Mouse (Mus musculus): Measurements from ENCODE around the gene Vhl. TPM values are rescaled to one million over a fixed set of nuclear protein-coding genes. Genes with fewer than 3 reads are reported as not detected.

Vhl gene
- 24.3 TPM for polyA plus RNA-seq (2014; fragmentation: Illumina TruSeq; extraction: RNeasy Lipid Tissue Mini Kit (QIAGEN cat#74804); ENCODE audit: low read depth, low replicate concordance)

DNA sequence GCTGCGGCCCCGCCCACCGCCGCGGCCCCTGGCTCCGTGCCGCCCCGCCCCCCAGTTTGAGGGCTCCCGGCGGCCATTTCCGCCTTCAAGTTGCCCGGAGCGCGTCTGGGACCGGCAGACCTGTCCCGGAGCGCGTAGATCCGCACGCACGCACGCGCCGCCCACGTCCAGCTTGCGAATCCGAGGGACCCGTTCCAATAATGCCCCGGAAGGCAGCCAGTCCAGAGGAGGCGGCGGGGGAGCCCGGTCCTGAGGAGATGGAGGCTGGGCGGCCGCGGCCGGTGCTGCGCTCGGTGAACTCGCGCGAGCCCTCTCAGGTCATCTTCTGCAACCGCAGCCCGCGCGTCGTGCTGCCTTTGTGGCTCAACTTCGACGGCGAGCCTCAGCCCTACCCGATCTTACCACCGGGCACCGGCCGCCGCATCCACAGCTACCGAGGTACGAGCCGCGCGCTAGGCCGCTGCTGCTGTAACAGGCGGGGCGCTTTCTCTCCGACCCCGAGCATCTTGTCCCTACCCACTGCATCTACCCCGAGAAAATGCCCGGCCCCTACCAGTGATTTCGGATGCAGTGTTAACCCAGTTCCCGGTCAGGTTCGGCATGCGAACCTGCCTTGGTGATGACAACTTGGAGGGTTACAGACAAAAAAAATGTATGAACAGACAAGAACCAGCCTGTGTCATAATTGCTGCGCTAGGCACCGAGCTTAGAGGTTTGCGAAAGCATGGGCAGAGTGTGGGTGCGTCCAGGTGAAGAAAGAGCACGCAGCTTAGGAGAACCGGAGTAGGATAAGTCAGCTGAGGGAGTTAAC lies at the start of gene Vhl:
TSS of gene Vhl (plus strand) at position 19 of the 811 bp plus-strand sequence.

GRCm38 (mm10) chr6:113600543-113601139 lies 23.1 kb upstream of the Vhl start, which contains the start of gene Fancd2os:
TSS of gene Fancd2os (minus strand) at chr6:113600715.

GRCm38 (mm10) chr6:113604432-113605223 lies 19.1 kb upstream of the Vhl start, which contains the start of gene Brk1:
TSS of gene Brk1 (plus strand) at chr6:113604772.

GRCm38 (mm10) chr6:113638302-113639040 lies 14.7 kb downstream of the Vhl start, which contains the start of gene Irak2:
TSS of gene Irak2 (plus strand) at chr6:113638467.

Other genes starting within 250 kb of the Vhl start
- gene Tada3, start 246.1 kb upstream of the Vhl start, polyA plus RNA-seq (2014; fragmentation: Illumina TruSeq; extraction: RNeasy Lipid Tissue Mini Kit (QIAGEN cat#74804); ENCODE audit: low read depth, low replicate concordance): 2.2 TPM
- 110 TPM for gene Arpc4, start 245.8 kb upstream of the Vhl start, polyA plus RNA-seq (2014; fragmentation: Illumina TruSeq; extraction: RNeasy Lipid Tissue Mini Kit (QIAGEN cat#74804); ENCODE audit: low read depth, low replicate concordance)
- 3.0 TPM for gene Ttll3, start 234.7 kb upstream of the Vhl start, polyA plus RNA-seq (2014; fragmentation: Illumina TruSeq; extraction: RNeasy Lipid Tissue Mini Kit (QIAGEN cat#74804); ENCODE audit: low read depth, low replicate concordance)
- not detected for gene Rpusd3, start 204.6 kb upstream of the Vhl start, polyA plus RNA-seq (2014; fragmentation: Illumina TruSeq; extraction: RNeasy Lipid Tissue Mini Kit (QIAGEN cat#74804); ENCODE audit: low read depth, low replicate concordance)
- gene Cidec, start 188.2 kb upstream of the Vhl start, polyA plus RNA-seq (2014; fragmentation: Illumina TruSeq; extraction: RNeasy Lipid Tissue Mini Kit (QIAGEN cat#74804); ENCODE audit: low read depth, low replicate concordance): 0.69 TPM
- gene Jagn1, start 181.4 kb upstream of the Vhl start, polyA plus RNA-seq (2014; fragmentation: Illumina TruSeq; extraction: RNeasy Lipid Tissue Mini Kit (QIAGEN cat#74804); ENCODE audit: low read depth, low replicate concordance): 17.2 TPM
- 8.7 TPM for gene Il17re, start 165.5 kb upstream of the Vhl start, polyA plus RNA-seq (2014; fragmentation: Illumina TruSeq; extraction: RNeasy Lipid Tissue Mini Kit (QIAGEN cat#74804); ENCODE audit: low read depth, low replicate concordance)
- gene Il17rc, start 152.5 kb upstream of the Vhl start, polyA plus RNA-seq (2014; fragmentation: Illumina TruSeq; extraction: RNeasy Lipid Tissue Mini Kit (QIAGEN cat#74804); ENCODE audit: low read depth, low replicate concordance): 3.8 TPM
- gene Creld1, start 140.7 kb upstream of the Vhl start, polyA plus RNA-seq (2014; fragmentation: Illumina TruSeq; extraction: RNeasy Lipid Tissue Mini Kit (QIAGEN cat#74804); ENCODE audit: low read depth, low replicate concordance): 1.8 TPM
- gene Prrt3, start 122.0 kb upstream of the Vhl start, polyA plus RNA-seq (2014; fragmentation: Illumina TruSeq; extraction: RNeasy Lipid Tissue Mini Kit (QIAGEN cat#74804); ENCODE audit: low read depth, low replicate concordance): not detected
- gene Emc3, start 92.3 kb upstream of the Vhl start, polyA plus RNA-seq (2014; fragmentation: Illumina TruSeq; extraction: RNeasy Lipid Tissue Mini Kit (QIAGEN cat#74804); ENCODE audit: low read depth, low replicate concordance): 76.8 TPM
- gene Fancd2, start 92.3 kb upstream of the Vhl start, polyA plus RNA-seq (2014; fragmentation: Illumina TruSeq; extraction: RNeasy Lipid Tissue Mini Kit (QIAGEN cat#74804); ENCODE audit: low read depth, low replicate concordance): 2.5 TPM
- not detected for gene Fancd2os, start 23.2 kb upstream of the Vhl start, polyA plus RNA-seq (2014; fragmentation: Illumina TruSeq; extraction: RNeasy Lipid Tissue Mini Kit (QIAGEN cat#74804); ENCODE audit: low read depth, low replicate concordance)
- gene Brk1, start 19.2 kb upstream of the Vhl start, polyA plus RNA-seq (2014; fragmentation: Illumina TruSeq; extraction: RNeasy Lipid Tissue Mini Kit (QIAGEN cat#74804); ENCODE audit: low read depth, low replicate concordance): 49.6 TPM
- 13.8 TPM for gene Irak2, start 14.5 kb downstream of the Vhl start, polyA plus RNA-seq (2014; fragmentation: Illumina TruSeq; extraction: RNeasy Lipid Tissue Mini Kit (QIAGEN cat#74804); ENCODE audit: low read depth, low replicate concordance)
- gene Tatdn2, start 73.1 kb downstream of the Vhl start, polyA plus RNA-seq (2014; fragmentation: Illumina TruSeq; extraction: RNeasy Lipid Tissue Mini Kit (QIAGEN cat#74804); ENCODE audit: low read depth, low replicate concordance): 19.6 TPM
- not detected for gene Ghrl, start 95.9 kb downstream of the Vhl start, polyA plus RNA-seq (2014; fragmentation: Illumina TruSeq; extraction: RNeasy Lipid Tissue Mini Kit (QIAGEN cat#74804); ENCODE audit: low read depth, low replicate concordance)
- 41.7 TPM for gene Sec13, start 116.8 kb downstream of the Vhl start, polyA plus RNA-seq (2014; fragmentation: Illumina TruSeq; extraction: RNeasy Lipid Tissue Mini Kit (QIAGEN cat#74804); ENCODE audit: low read depth, low replicate concordance)

Measured in sigmoid colon, adult 10 weeks (tissue).